ENCODE assay signal across 7 mouse cellular contexts in genomic region chr8:113636280-113636628, GRCm38 (mm10). TPM values are rescaled to one million over a fixed set of nuclear protein-coding genes. Genes with fewer than 3 reads are reported as not detected.
DNase-seq lines count a peak whose midpoint lies in the region; ATAC-seq and TF ChIP-seq lines count a peak whose summit lies in the region.

No protein-coding gene starts in this region.

- H3K4me3 ChIP-seq in neural tube, embryonic 11.5 days (ENCODE audit: low read depth, low read length): peak overlapping the region; percentile 65
- peak overlapping the region; percentile 66 for H3K4me3 ChIP-seq in embryonic fibroblast, embryonic 13.5 days (ENCODE audit: insufficient read depth, low read length)
- peak overlapping the region; percentile 76 for H3K4me3 ChIP-seq in liver, embryonic 13.5 days (replicated peaks)
- peak overlapping the region; percentile 78 for H3K4me3 ChIP-seq in stomach, embryonic 16.5 days (replicated peaks; ENCODE audit: low read length)

- peak overlapping the region; percentile 91 for H3K4me2 ChIP-seq in neural tube, embryonic 11.5 days (ENCODE audit: low read depth)
- H3K4me2 ChIP-seq in liver, embryonic 13.5 days: peak overlapping the region; percentile 94
- H3K4me2 ChIP-seq in stomach, embryonic 16.5 days (ENCODE audit: low read depth, low read length): peak overlapping the region; percentile 97

- H3K9me3 ChIP-seq in neural tube, embryonic 11.5 days (ENCODE audit: control insufficient read depth, low read length): no peaks in the 10 kb centered on the region
- H3K9me3 ChIP-seq in liver, embryonic 13.5 days (replicated peaks): no peaks in the 10 kb centered on the region
- H3K9me3 ChIP-seq in stomach, embryonic 16.5 days (replicated peaks; ENCODE audit: control insufficient read depth, low read length): no peaks in the 10 kb centered on the region

- no peak for TF ChIP-seq POLR2A in embryonic fibroblast, embryonic 13.5 days (IDR thresholded peaks at IDR 0.05; ENCODE audit: low read depth, low read length)

- no peak for ATAC-seq in neural tube, embryonic 11.5 days (ENCODE audit: insufficient read depth, low FRiP score, low TSS enrichment)
- ATAC-seq in liver, embryonic 13.5 days (ENCODE audit: low read depth): no peak
- ATAC-seq in stomach, embryonic 16.5 days (ENCODE audit: insufficient read depth, low FRiP score): no peak
- ATAC-seq in activated CD4-positive, CD25-positive, alpha-beta regulatory T cell, adult 4 months: no peak

- peaks cover 5% of the 10 kb centered on the region; the same call in 1 of the 2 replicates for H3K4me1 ChIP-seq in neural tube, embryonic 11.5 days (ENCODE audit: control insufficient read depth, insufficient read depth, low read length)
- no peaks in the 10 kb centered on the region for H3K4me1 ChIP-seq in embryonic fibroblast, embryonic 13.5 days (ENCODE audit: control insufficient read depth, insufficient read depth, low read length)
- H3K4me1 ChIP-seq in liver, embryonic 13.5 days (replicated peaks): peaks cover 21% of the 10 kb centered on the region
- peaks cover 15% of the 10 kb centered on the region for H3K4me1 ChIP-seq in stomach, embryonic 16.5 days (ENCODE audit: control insufficient read depth, insufficient read depth, low read length)

- H3K27me3 ChIP-seq in neural tube, embryonic 11.5 days (ENCODE audit: control insufficient read depth, insufficient read depth, low read length): no peaks in the 10 kb centered on the region
- no peaks in the 10 kb centered on the region for H3K27me3 ChIP-seq in liver, embryonic 13.5 days
- H3K27me3 ChIP-seq in stomach, embryonic 16.5 days (ENCODE audit: control insufficient read depth, insufficient read depth, low read length): no peaks in the 10 kb centered on the region

- H3K27ac ChIP-seq in neural tube, embryonic 11.5 days (ENCODE audit: low read depth, low read length): no peak overlapping the region
- H3K27ac ChIP-seq in embryonic fibroblast, embryonic 13.5 days (ENCODE audit: insufficient read depth, low read length): no peak overlapping the region
- peak overlapping the region; percentile 84; the same call in 1 of the 2 replicates for H3K27ac ChIP-seq in liver, embryonic 13.5 days
- H3K27ac ChIP-seq in stomach, embryonic 16.5 days (ENCODE audit: low read length): peak overlapping the region; percentile 97

- no peaks in the 10 kb centered on the region for H3K36me3 ChIP-seq in neural tube, embryonic 11.5 days (ENCODE audit: control insufficient read depth, insufficient read depth, low read length)
- H3K36me3 ChIP-seq in liver, embryonic 13.5 days: peaks cover 29% of the 10 kb centered on the region
- H3K36me3 ChIP-seq in stomach, embryonic 16.5 days (ENCODE audit: control insufficient read depth, insufficient read depth, low read length): no peaks in the 10 kb centered on the region

- WGBS in neural tube, embryonic 11.5 days: 42% methylated on average over 5 of the region's 5 CpGs
- 18% methylated on average over 5 of the region's 5 CpGs for WGBS in liver, embryonic 13.5 days (ENCODE audit: insufficient replicate concordance)
- WGBS in stomach, embryonic 16.5 days: 33% methylated on average over 5 of the region's 5 CpGs

- TF ChIP-seq CTCF in embryonic fibroblast, embryonic 13.5 days (IDR thresholded peaks at IDR 0.05; ENCODE audit: borderline replicate concordance, insufficient read depth, low read length): no peak

- H3K9ac ChIP-seq in neural tube, embryonic 11.5 days (ENCODE audit: low read length): peak overlapping the region; percentile 73
- H3K9ac ChIP-seq in liver, embryonic 13.5 days: peak overlapping the region; percentile 81
- H3K9ac ChIP-seq in stomach, embryonic 16.5 days (ENCODE audit: low read length): peak overlapping the region; percentile 85

- DNase-seq in neural tube, embryonic 11.5 days (ENCODE audit: low spot score): no peak
- DNase-seq in neural tube, embryonic 10.5 days (ENCODE audit: extremely low spot score, low spot score): no peak
- no peak for DNase-seq in liver, embryonic 13.5 days
- DNase-seq in right cerebral cortex, postnatal 25 days: no peak

RNA-seq across cellular contexts. Expression of gene Mon1b, which starts 0.9 kb away (rescaled TPM):
- polyA plus RNA-seq in neural tube, embryonic 11.5 days (2014; fragmentation: Nextera tagmentation; extraction: Ambion mirVana): 11.8 and 13.3 TPM in 2 replicates
- 8.9 and 9.0 TPM in 2 replicates for polyA plus RNA-seq in embryonic fibroblast, embryonic 13.5 days (2011; ENCODE audit: insufficient read length, low read depth, missing spikeins)
- 2.2 and 3.2 TPM in 2 replicates for polyA plus RNA-seq in liver, embryonic 13.5 days (2015; fragmentation: Nextera tagmentation; extraction: Ambion mirVana)
- 8.1 and 8.7 TPM in 2 replicates for polyA plus RNA-seq in stomach, embryonic 16.5 days (2015; fragmentation: Nextera tagmentation; extraction: Ambion mirVana)
- polyA plus RNA-seq in activated CD4-positive, CD25-positive, alpha-beta regulatory T cell, adult 4 months (2017; shearing (Covaris generic)): 10 to 100 TPM; 10.9 to 16.9 TPM

RNA-seq across cellular contexts. Expression of gene Syce1l, which starts 6.8 kb away (rescaled TPM):
- not detected in 2 replicates for polyA plus RNA-seq in neural tube, embryonic 11.5 days (2014; fragmentation: Nextera tagmentation; extraction: Ambion mirVana)
- not detected in 2 replicates for polyA plus RNA-seq in embryonic fibroblast, embryonic 13.5 days (2011; ENCODE audit: insufficient read length, low read depth, missing spikeins)
- not detected in 2 replicates for polyA plus RNA-seq in liver, embryonic 13.5 days (2015; fragmentation: Nextera tagmentation; extraction: Ambion mirVana)
- not detected in 2 replicates for polyA plus RNA-seq in stomach, embryonic 16.5 days (2015; fragmentation: Nextera tagmentation; extraction: Ambion mirVana)
- polyA plus RNA-seq in activated CD4-positive, CD25-positive, alpha-beta regulatory T cell, adult 4 months (2017; shearing (Covaris generic)): not detected

Comparison
In these comparisons a context has a peak if more than half of its experiments do, and no peak if none do; other contexts are left out.
1. H3K27ac ChIP-seq: peak in liver, embryonic 13.5 days (single experiment) and stomach, embryonic 16.5 days (single experiment); none in neural tube, embryonic 11.5 days (single experiment) and embryonic fibroblast, embryonic 13.5 days (single experiment).
2. Peak in every context shown above with its lines, with median percentiles within 50 percentile points of each other: H3K4me2 ChIP-seq, H3K4me3 ChIP-seq and H3K9ac ChIP-seq.